Mouse (Mus musculus) limb, embryonic 12.5 days (tissue): ENCODE measurements around the gene Rngtt. TPM values are rescaled to one million over a fixed set of nuclear protein-coding genes. Genes with fewer than 3 reads are reported as not detected.

Experiments
- ATAC-seq: fragments of 200-750 bp; cut with Nextera tagmentation; 2 replicates; pipeline ENCODE4 v1.8.0; 2017; ENCODE audit warnings: low read depth, moderate TSS enrichment; ENCODE audit not compliant: insufficient number of reproducible peaks, insufficient read depth, low FRiP score, low TSS enrichment
- H3K27ac ChIP-seq: fragments of 300-500 bp; sonication (generic); 2 replicates; pipeline ENCODE4 v1.5.1; 2016; ENCODE audit warnings: mild to moderate bottlenecking, moderate library complexity
- H3K27me3 ChIP-seq: fragments of 300-500 bp; sonication (generic); 2 replicates; pipeline ENCODE4 v1.6.1; 2016; ENCODE audit warnings: mild to moderate bottlenecking, moderate library complexity
- H3K36me3 ChIP-seq: fragments of 300-500 bp; sonication (generic); 2 replicates; pipeline ENCODE4 v1.6.1; 2016; ENCODE audit warnings: mild to moderate bottlenecking, moderate library complexity
- H3K4me1 ChIP-seq: fragments of 300-500 bp; sonication (generic); replicated peaks from 2 replicates; pipeline ENCODE4 v1.6.1; 2016
- H3K4me2 ChIP-seq: fragments of 300-500 bp; sonication (generic); 2 replicates; pipeline ENCODE4 v1.6.1; 2016; ENCODE audit warnings: mild to moderate bottlenecking, moderate library complexity
- H3K4me3 ChIP-seq: fragments of 300-500 bp; sonication (generic); replicated peaks from 2 replicates; pipeline ENCODE4 v1.5.1; 2016; ENCODE audit warnings: mild to moderate bottlenecking
- H3K9ac ChIP-seq: fragments of 300-500 bp; sonication (generic); replicated peaks from 2 replicates; pipeline ENCODE4 v1.6.1; 2016; ENCODE audit warnings: mild to moderate bottlenecking, moderate library complexity
- H3K9me3 ChIP-seq: fragments of 300-500 bp; sonication (generic); 2 replicates; pipeline ENCODE4 v1.6.1; 2016; ENCODE audit warnings: mild to moderate bottlenecking, moderate library complexity
- WGBS: fragments of 180-500 bp; shearing (Covaris S2); methylation state at CpG from one replicate; pipeline ENCODE4 v1.1.7; 2016; 5-methylcytosine and 5-hydroxymethylcytosine counted together
- polyA plus RNA-seq: library from polyadenylated mRNA; unstranded; fragments of >200 nt; fragmentation: Nextera tagmentation; extraction: Ambion mirVana; gene quantifications from 2 replicates; pipeline ENCODE4 v1.2.1, GENCODE M21; 2016

Gene Rngtt
- polyA plus RNA-seq, 1 experiment from 2014 or later = 38.6 TPM

- 94% methylated on average over 5 of the region's 5 CpGs for WGBS
- H3K9ac ChIP-seq = no peak overlapping the region
- H3K4me3 ChIP-seq = no peak overlapping the region
- no peak overlapping the region for H3K4me2 ChIP-seq
- H3K27ac ChIP-seq = no peak overlapping the region
- peaks cover 4% of the 10 kb centered on the region; the same call in 1 of the 2 replicates for H3K4me1 ChIP-seq
- ATAC-seq = no peak
- H3K36me3 ChIP-seq = peaks cover 7% of the 10 kb centered on the region
- no peaks in the 10 kb centered on the region for H3K27me3 ChIP-seq
- no peaks in the 10 kb centered on the region for H3K9me3 ChIP-seq
These were observed 5.7 kb downstream of the Rngtt start for GRCm38 (mm10) chr4:33315840-33316239.

- no peak for ATAC-seq
- no peak overlapping the region for H3K27ac ChIP-seq
- no peak overlapping the region for H3K4me2 ChIP-seq
- 92% methylated on average over 4 of the region's 4 CpGs for WGBS
- H3K27me3 ChIP-seq = no peaks in the 10 kb centered on the region
- no peak overlapping the region for H3K9ac ChIP-seq
- no peaks in the 10 kb centered on the region for H3K9me3 ChIP-seq
- H3K4me1 ChIP-seq = no peaks in the 10 kb centered on the region
- H3K36me3 ChIP-seq = peaks cover 66% of the 10 kb centered on the region
- H3K4me3 ChIP-seq = no peak overlapping the region
These were observed 21.0 kb downstream of the Rngtt start for GRCm38 (mm10) chr4:33331147-33331546.

- Histone ChIP-seq H3K4me1 (no peaks in the 10 kb centered on the region), H3K9me3 (no peaks in the 10 kb centered on the region), H3K27me3 (no peaks in the 10 kb centered on the region), H3K4me2 (no peak overlapping the region), H3K4me3 (no peak overlapping the region), H3K27ac (no peak overlapping the region), H3K9ac (no peak overlapping the region), H3K36me3 (peaks cover 59% of the 10 kb centered on the region)
- WGBS = 96% methylated on average over 1 of the region's 1 CpGs
- ATAC-seq = no peak
These were observed 22.9 kb downstream of the Rngtt start for GRCm38 (mm10) chr4:33332956-33333455.

GRCm38 (mm10) chr4:33337999-33338398, 27.9 kb downstream of the Rngtt start:
- Histone ChIP-seq H3K4me3 (no peak overlapping the region), H3K9ac (no peak overlapping the region), H3K9me3 (no peaks in the 10 kb centered on the region), H3K4me2 (no peak overlapping the region), H3K27me3 (no peaks in the 10 kb centered on the region), H3K27ac (no peak overlapping the region), H3K36me3 (peaks cover 66% of the 10 kb centered on the region), H3K4me1 (no peaks in the 10 kb centered on the region)
- ATAC-seq = no peak
- 87% methylated on average over 1 of the region's 1 CpGs for WGBS

- Histone ChIP-seq H3K27ac (no peak overlapping the region), H3K4me3 (no peak overlapping the region), H3K9ac (no peak overlapping the region), H3K36me3 (peaks cover 48% of the 10 kb centered on the region), H3K4me2 (no peak overlapping the region), H3K27me3 (no peaks in the 10 kb centered on the region), H3K4me1 (no peaks in the 10 kb centered on the region), H3K9me3 (no peaks in the 10 kb centered on the region)
- ATAC-seq = no peak
- 89% methylated on average over 7 of the region's 7 CpGs for WGBS
These were observed 33.0 kb downstream of the Rngtt start for GRCm38 (mm10) chr4:33342877-33343731.

GRCm38 (mm10) chr4:33343732-33344057, 33.6 kb downstream of the Rngtt start:
- ATAC-seq = no peak
- Histone ChIP-seq H3K27ac (no peak overlapping the region), H3K4me3 (no peak overlapping the region), H3K4me2 (no peak overlapping the region), H3K9ac (no peak overlapping the region), H3K4me1 (no peaks in the 10 kb centered on the region), H3K36me3 (peaks cover 47% of the 10 kb centered on the region), H3K27me3 (no peaks in the 10 kb centered on the region), H3K9me3 (no peaks in the 10 kb centered on the region)
- WGBS = 90% methylated on average over 6 of the region's 6 CpGs

GRCm38 (mm10) chr4:33363451-33363850, 53.3 kb downstream of the Rngtt start:
- Histone ChIP-seq H3K27me3 (no peaks in the 10 kb centered on the region), H3K36me3 (peaks cover 11% of the 10 kb centered on the region; the same call in 1 of the 2 replicates), H3K27ac (no peak overlapping the region), H3K9me3 (no peaks in the 10 kb centered on the region), H3K4me1 (no peaks in the 10 kb centered on the region), H3K4me3 (no peak overlapping the region), H3K4me2 (no peak overlapping the region), H3K9ac (no peak overlapping the region)
- ATAC-seq = no peak

- Histone ChIP-seq H3K9me3 (no peaks in the 10 kb centered on the region), H3K9ac (no peak overlapping the region), H3K4me1 (no peaks in the 10 kb centered on the region), H3K27ac (no peak overlapping the region), H3K4me3 (no peak overlapping the region), H3K4me2 (no peak overlapping the region), H3K36me3 (peaks cover 15% of the 10 kb centered on the region), H3K27me3 (no peaks in the 10 kb centered on the region)
- 69% methylated on average over 6 of the region's 6 CpGs for WGBS
- no peak for ATAC-seq
These were observed 64.8 kb downstream of the Rngtt start for GRCm38 (mm10) chr4:33374916-33375315.

GRCm38 (mm10) chr4:33377642-33378041, 67.5 kb downstream of the Rngtt start:
- Histone ChIP-seq H3K9ac (no peak overlapping the region), H3K4me3 (no peak overlapping the region), H3K27ac (no peak overlapping the region), H3K4me1 (no peaks in the 10 kb centered on the region), H3K36me3 (peaks cover 22% of the 10 kb centered on the region), H3K27me3 (no peaks in the 10 kb centered on the region), H3K4me2 (no peak overlapping the region), H3K9me3 (no peaks in the 10 kb centered on the region)
- no peak for ATAC-seq

GRCm38 (mm10) chr4:33378894-33379293, 68.8 kb downstream of the Rngtt start:
- Histone ChIP-seq H3K27ac (no peak overlapping the region), H3K4me3 (no peak overlapping the region), H3K9ac (no peak overlapping the region), H3K4me1 (no peaks in the 10 kb centered on the region), H3K27me3 (no peaks in the 10 kb centered on the region), H3K36me3 (peaks cover 25% of the 10 kb centered on the region), H3K4me2 (no peak overlapping the region), H3K9me3 (no peaks in the 10 kb centered on the region)
- 86% methylated on average over 6 of the region's 6 CpGs for WGBS
- no peak for ATAC-seq

- Histone ChIP-seq H3K4me2 (no peak overlapping the region), H3K9me3 (no peaks in the 10 kb centered on the region), H3K27me3 (no peaks in the 10 kb centered on the region), H3K4me3 (no peak overlapping the region), H3K36me3 (peaks cover 12% of the 10 kb centered on the region; the same call in 1 of the 2 replicates), H3K4me1 (no peaks in the 10 kb centered on the region), H3K9ac (no peak overlapping the region), H3K27ac (no peak overlapping the region)
- WGBS = 92% methylated on average over 3 of the region's 3 CpGs
- ATAC-seq = no peak
These were observed 78.8 kb downstream of the Rngtt start for GRCm38 (mm10) chr4:33388899-33389298.

GRCm38 (mm10) chr4:33390660-33391059, 80.5 kb downstream of the Rngtt start:
- no peak for ATAC-seq
- H3K9ac ChIP-seq = no peak overlapping the region
- peaks cover 12% of the 10 kb centered on the region; the same call in 1 of the 2 replicates for H3K36me3 ChIP-seq
- H3K4me3 ChIP-seq = no peak overlapping the region
- H3K27ac ChIP-seq = no peak overlapping the region
- H3K4me1 ChIP-seq = no peaks in the 10 kb centered on the region
- H3K9me3 ChIP-seq = no peaks in the 10 kb centered on the region
- H3K4me2 ChIP-seq = no peak overlapping the region
- no peaks in the 10 kb centered on the region for H3K27me3 ChIP-seq
